Mouse (Mus musculus): ENCODE data around the gene Cd2. TPM values are rescaled to one million over a fixed set of nuclear protein-coding genes. Genes with fewer than 3 reads are reported as not detected.

The Cd2 gene
- total RNA-seq, 2 experiments from 2014 or later, result not detected

- DNase-seq (ENCODE audit: low spot score in 2 of 2), result no peak
Measured at GRCm38 (mm10) chr3:101294487-101295365, 7.0 kb upstream of the Cd2 start.

DNA sequence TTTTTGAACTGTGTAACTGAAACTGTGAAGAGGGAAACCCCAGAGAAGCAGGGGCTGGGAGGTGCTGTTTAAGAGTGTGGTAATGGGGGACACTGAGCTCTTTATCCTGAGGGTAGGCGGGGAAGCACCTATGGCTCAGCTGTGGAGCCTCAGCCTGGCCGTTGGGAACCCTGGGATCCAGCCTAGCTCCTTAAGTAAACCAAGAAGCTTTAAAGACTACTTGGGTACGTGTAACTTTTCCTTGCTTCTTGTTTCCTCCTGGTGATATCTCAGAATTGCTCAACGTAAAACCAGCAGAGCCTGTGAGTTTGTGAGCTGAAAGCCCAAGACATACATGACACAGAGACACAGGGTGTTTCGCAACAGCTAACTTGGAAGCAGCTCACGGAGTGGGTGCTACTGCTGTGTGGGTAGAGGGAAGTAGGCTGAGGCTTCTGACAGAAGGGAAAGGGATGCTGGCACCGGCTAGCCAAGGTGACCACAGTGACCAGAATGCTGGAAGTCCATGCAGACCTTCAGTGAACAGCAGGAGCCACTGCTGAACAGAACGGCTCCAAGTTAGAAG lies 5.9 kb upstream of the Cd2 start:
- DNase-seq (ENCODE audit: low spot score in 2 of 2), result no peak

GRCm38 (mm10) chr3:101292611-101293010 lies 4.9 kb upstream of the Cd2 start:
- no peak for DNase-seq (ENCODE audit: low spot score in 2 of 2)

DNA sequence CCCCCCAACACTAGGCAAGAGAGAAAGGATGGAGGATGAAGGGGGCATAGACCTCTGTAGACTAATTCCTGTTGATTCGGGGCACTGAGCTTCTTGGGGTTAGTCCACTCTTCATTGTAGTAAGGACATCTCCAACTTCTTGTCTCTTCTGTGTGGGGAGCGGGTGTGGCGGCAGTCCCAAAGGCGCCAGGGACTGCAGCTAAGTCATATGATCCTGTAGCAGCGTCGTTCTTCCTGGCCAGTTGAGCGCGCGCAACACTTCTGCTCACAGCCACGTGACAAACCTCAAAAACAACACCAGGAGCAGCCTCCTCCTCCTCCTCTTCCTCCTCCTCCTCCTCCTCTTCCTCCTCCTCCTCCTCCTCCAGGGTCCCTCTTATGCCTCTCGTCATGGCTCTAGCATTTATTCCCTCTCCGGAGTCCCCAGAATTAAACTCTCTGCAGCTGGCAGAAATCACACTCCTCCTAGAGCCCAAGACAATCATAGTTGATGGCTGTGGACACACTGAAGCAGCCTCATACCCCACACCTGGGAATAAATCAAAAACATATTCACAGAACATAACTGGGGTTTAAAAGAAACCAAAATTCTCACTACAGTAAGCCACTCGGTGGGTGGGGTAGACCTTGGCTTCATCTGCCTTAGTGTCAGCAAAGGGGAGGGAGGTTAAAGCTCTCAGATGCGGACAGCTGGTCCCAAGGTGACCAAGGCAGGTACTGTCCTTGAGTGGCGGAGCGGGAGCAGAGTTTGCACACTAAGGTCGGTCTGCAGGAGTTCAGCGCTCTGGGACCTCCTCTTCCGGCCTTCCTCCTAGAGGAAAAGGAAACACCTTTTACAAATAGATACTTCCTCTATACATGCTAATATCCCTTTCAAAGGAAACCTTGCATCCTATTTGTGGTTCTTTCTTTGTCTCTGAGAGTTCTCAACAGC lies 3.1 kb upstream of the Cd2 start:
- DNase-seq (ENCODE audit: low spot score in 2 of 2), result no peak

DNA sequence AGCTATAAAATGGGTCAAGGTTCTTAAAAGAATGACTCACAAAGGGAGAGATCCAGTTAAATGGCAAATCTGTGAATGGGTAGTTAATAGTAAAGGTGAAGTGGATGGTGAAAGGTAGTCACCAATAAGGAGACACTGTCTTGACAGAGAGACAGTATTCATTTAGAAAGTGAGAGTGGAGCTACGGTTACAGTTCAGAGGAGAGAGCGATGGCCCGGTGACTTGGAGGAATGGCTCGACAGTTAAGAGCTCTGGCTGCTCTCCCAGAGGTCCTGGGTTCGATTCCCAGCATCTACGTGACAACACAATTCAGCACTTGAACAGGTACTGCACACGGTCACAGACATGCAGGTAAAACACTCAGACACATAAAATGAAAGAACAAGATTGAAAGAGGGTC lies 2.3 kb upstream of the Cd2 start:
- no peak for DNase-seq (ENCODE audit: low spot score in 2 of 2)

GRCm38 (mm10) chr3:101289406-101289805 lies 1.7 kb upstream of the Cd2 start:
- DNase-seq (ENCODE audit: low spot score in 2 of 2), result no peak

GRCm38 (mm10) chr3:101286336-101287325 lies 1.1 kb downstream of the Cd2 start:
- no peak for DNase-seq (ENCODE audit: low spot score in 2 of 2)

- DNase-seq (ENCODE audit: low spot score in 2 of 2), result no peak
Measured at GRCm38 (mm10) chr3:101285851-101286250, 1.9 kb downstream of the Cd2 start.

- DNase-seq (ENCODE audit: low spot score in 2 of 2), result no peak
Measured at GRCm38 (mm10) chr3:101285021-101285615, 2.6 kb downstream of the Cd2 start.

DNA sequence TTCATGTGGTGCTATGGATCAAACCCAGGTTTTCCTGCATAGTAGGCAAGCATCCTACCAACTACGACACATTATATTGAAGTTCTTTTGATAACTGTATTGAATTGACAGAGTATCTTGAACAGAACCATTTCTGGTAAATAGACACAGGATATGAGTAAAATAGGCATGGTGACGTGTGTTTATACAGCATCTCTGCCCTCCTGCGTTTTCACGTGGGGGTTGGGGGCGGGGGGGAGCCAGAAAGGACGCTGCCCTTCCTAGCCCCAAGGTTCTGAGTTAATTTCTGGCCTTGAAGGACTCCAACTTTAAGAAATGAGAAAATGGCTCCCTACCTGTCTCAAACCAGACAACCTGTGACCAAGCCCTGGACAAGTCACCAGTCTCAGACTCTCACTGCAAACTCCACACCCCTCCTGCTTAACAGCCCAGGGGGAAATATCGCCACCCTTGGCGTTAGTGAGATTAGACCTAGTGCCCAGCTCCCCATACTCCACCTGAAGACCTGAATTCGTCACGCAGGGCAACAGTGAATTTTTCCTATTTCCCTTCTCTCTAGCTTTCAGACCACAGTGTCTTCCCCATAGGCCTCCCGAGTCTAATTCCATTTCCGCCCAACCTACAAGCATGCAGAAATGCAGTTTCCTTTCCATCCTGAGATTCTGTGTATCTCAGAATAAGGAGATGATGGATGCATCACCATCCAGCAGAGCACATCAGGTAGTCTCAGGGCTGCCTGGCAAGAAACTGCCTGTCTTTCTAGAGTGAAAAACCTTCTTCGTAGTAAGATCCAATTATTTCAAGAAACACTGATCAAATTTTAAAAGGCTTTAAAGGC lies 3.7 kb downstream of the Cd2 start:
- no peak for DNase-seq (ENCODE audit: low spot score in 2 of 2)

DNA sequence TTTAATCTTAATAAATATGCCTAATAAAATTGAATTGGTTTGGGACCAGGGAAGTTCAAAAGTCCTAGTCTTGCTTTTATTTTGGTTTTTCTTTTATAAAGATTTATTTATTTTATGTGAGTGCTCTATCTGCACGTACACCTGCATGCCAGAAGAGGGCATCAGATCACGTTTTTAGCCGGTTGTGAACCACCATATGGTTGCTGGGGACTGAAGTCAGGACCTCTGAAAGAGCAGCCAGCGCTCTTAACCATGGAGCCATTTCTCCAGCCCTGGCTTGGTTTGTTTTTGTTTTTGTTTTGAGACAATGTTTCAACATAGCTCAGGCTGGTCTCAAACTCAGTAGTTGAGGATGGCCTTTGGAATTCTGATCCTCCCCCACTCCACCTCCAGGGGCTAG lies 4.3 kb downstream of the Cd2 start:
- no peak for DNase-seq (ENCODE audit: low spot score in 2 of 2)

- no peak for DNase-seq (ENCODE audit: low spot score in 2 of 2)
Measured at GRCm38 (mm10) chr3:101282556-101283180, 5.1 kb downstream of the Cd2 start.

- no peak for DNase-seq (ENCODE audit: low spot score in 2 of 2)
Measured at GRCm38 (mm10) chr3:101281841-101282240, 5.9 kb downstream of the Cd2 start.

GRCm38 (mm10) chr3:101280348-101281311 lies 7.1 kb downstream of the Cd2 start:
- DNase-seq (ENCODE audit: low spot score in 2 of 2), result no peak

DNA sequence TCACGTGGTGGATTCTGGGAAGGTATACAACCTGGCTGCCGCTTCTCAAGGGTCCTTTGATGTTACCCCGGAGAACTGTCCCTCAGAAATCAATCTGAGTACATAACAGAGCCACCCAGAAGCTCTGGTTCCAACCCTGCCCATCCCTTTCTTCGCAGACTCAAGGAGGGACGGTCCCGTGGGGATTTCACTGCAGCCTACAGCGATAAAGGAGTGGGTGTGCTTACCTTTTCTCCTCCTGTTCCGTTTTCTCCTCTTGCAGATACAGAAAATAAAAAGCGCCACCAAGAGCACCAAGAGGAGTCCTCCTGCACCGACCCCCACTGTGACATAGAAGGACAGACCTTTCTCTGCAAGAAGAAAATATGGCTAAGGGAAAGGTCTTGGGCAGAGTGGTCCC lies 8.2 kb downstream of the Cd2 start:
- no peak for DNase-seq (ENCODE audit: low spot score in 2 of 2)

DNA sequence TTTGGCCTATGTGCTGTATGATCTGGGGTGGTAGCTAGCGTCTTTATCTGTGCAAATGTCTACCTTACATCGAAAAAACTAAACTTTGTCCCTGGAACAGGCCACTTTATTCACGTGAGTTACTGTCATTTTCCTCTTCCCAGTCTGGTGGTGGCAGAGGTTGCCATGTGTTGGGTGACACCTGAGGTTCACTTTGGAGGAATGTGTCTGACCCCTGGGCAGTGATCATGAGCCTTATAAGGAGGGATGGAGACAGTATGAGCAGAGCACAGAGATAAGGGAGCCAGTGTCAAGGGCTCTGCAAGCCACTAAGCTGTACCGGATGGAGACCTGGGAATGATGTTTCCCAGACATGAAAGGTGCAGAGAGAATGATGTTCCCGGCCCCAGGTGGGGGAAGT lies 9.3 kb downstream of the Cd2 start:
- DNase-seq (ENCODE audit: low spot score in 2 of 2), result no peak

DNA sequence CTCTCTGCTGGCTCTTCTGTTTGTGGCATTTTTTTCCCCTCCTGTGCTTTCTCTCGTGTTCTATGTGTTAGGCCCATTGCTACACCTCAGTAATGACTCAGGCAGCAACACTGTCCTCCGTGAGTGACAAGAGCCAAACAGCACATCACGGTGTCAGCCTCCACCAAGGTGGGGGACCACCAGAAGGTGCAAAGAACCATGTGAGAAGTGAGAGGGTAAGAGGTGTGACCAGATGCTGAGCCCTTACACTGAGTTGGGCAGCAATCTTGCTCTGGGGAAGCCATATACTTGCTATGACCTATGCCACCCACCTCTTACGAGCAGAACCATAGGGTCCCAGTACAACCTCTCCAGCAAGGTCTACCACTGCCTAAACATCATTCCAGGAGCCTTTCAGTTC lies 9.9 kb downstream of the Cd2 start:
- DNase-seq (ENCODE audit: low spot score in 2 of 2), result no peak
